Mouse (Mus musculus) intestine, postnatal 0 days (tissue): Measurements from ENCODE around the gene Gm609. TPM values are rescaled to one million over a fixed set of nuclear protein-coding genes. Genes with fewer than 3 reads are reported as not detected.

Experiments
- ATAC-seq: fragments of 200-750 bp; cut with Nextera tagmentation; 2 replicates; pipeline ENCODE4 v1.8.0; 2017; ENCODE audit warnings: mild to moderate bottlenecking, moderate TSS enrichment, moderate library complexity
- H3K27ac ChIP-seq: fragments of 300-500 bp; sonication (generic); 2 replicates; pipeline ENCODE4 v1.5.1; 2014; ENCODE audit warnings: mild to moderate bottlenecking, low read depth, low read length, moderate library complexity
- H3K27me3 ChIP-seq: fragments of 300-500 bp; sonication (generic); replicated peaks from 2 replicates; pipeline ENCODE4 v1.6.1; 2014; ENCODE audit warnings: low read length, mixed read lengths; ENCODE audit not compliant: control insufficient read depth, insufficient read depth
- H3K36me3 ChIP-seq: fragments of 300-500 bp; sonication (generic); 2 replicates; pipeline ENCODE4 v1.6.1; 2014; ENCODE audit warnings: mild to moderate bottlenecking, moderate library complexity; ENCODE audit not compliant: control insufficient read depth, insufficient read depth
- H3K4me1 ChIP-seq: fragments of 300-500 bp; sonication (generic); replicated peaks from 2 replicates; pipeline ENCODE4 v1.6.1; 2014; ENCODE audit warnings: antibody characterized with exemption, low read length, mixed read lengths; ENCODE audit not compliant: control insufficient read depth, insufficient read depth
- H3K4me2 ChIP-seq: fragments of 300-500 bp; sonication (generic); replicated peaks from 2 replicates; pipeline ENCODE4 v1.6.1; 2014; ENCODE audit warnings: low read depth, mild to moderate bottlenecking, moderate library complexity
- H3K4me3 ChIP-seq: fragments of 300-500 bp; sonication (generic); 2 replicates; pipeline ENCODE4 v1.5.1; 2014; ENCODE audit warnings: low read depth, low read length
- H3K9ac ChIP-seq: fragments of 300-500 bp; sonication (generic); 2 replicates; pipeline ENCODE4 v1.6.1; 2014; ENCODE audit warnings: mild to moderate bottlenecking, low read depth, low read length
- H3K9me3 ChIP-seq: fragments of 300-500 bp; sonication (generic); 2 replicates; pipeline ENCODE4 v1.6.1; 2016; ENCODE audit warnings: mixed run types; ENCODE audit not compliant: control insufficient read depth
- CTCF ChIP-seq: sonication (generic); IDR thresholded peaks from 2 replicates; pipeline ENCODE4 v1.5.1; 2016; ENCODE audit warnings: low read depth, mild to moderate bottlenecking, control low read depth, antibody characterized with exemption, moderate library complexity
- WGBS: fragments of 180-500 bp; shearing (Covaris S2); extraction: QIAGEN DNeasy Blood & Tissue Kit; methylation state at CpG from one replicate; pipeline ENCODE4 v1.1.7; 2014; 5-methylcytosine and 5-hydroxymethylcytosine counted together
- polyA plus RNA-seq: library from polyadenylated mRNA; unstranded; fragments of >200 nt; fragmentation: Nextera tagmentation; extraction: Ambion mirVana; gene quantifications from 2 replicates; pipeline ENCODE4 v1.2.1, GENCODE M21; 2015

The Gm609 gene
- polyA plus RNA-seq, 1 experiment from 2014 or later = 1.9 TPM

DNA sequence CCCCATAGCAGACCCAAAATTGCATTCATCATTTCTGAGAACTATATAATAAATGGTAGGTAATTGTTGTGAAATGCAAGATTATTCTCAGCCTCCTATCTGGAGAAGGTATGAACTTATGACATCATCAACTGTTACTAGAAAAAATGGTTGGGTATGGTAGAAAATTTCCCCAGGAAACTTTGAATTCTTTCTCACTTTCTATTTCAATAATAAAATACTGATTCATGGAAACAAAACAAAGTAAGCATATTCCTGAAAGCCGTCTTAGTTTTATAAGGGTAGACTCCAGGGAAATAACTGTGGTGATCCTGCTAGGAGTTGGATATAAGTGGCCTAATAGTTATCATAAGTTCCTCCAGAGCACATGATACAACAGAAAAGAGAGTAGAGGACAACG lies 103.7 kb downstream of the Gm609 start:
- no peak for ATAC-seq
- H3K9ac ChIP-seq = no peak overlapping the region
- H3K4me3 ChIP-seq = no peak overlapping the region
- H3K4me2 ChIP-seq = no peak overlapping the region
- 83% methylated on average over 2 of the region's 2 CpGs for WGBS
- no peak overlapping the region for H3K27ac ChIP-seq
- H3K36me3 ChIP-seq = 0 out of 2 replicates have a peak, but pooled peaks cover 5% of the 10 kb centered on the region
- H3K27me3 ChIP-seq = no peaks in the 10 kb centered on the region
- no peaks in the 10 kb centered on the region for H3K4me1 ChIP-seq
- no peak for TF ChIP-seq CTCF
- H3K9me3 ChIP-seq = no peaks in the 10 kb centered on the region

- Histone ChIP-seq H3K4me3 (no peak overlapping the region), H3K27me3 (no peaks in the 10 kb centered on the region), H3K36me3 (0 out of 2 replicates have a peak, but pooled peaks cover 5% of the 10 kb centered on the region), H3K27ac (no peak overlapping the region), H3K9me3 (no peaks in the 10 kb centered on the region), H3K4me2 (no peak overlapping the region), H3K4me1 (no peaks in the 10 kb centered on the region), H3K9ac (no peak overlapping the region)
- 82% methylated on average over 3 of the region's 3 CpGs for WGBS
- no peak for ATAC-seq
- no peak for TF ChIP-seq CTCF
Measured at GRCm38 (mm10) chr16:45381811-45382210, 111.0 kb downstream of the Gm609 start.

GRCm38 (mm10) chr16:45378959-45379358 lies 113.8 kb downstream of the Gm609 start:
- H3K4me1 ChIP-seq = no peaks in the 10 kb centered on the region
- no peak for ATAC-seq
- no peaks in the 10 kb centered on the region for H3K27me3 ChIP-seq
- no peaks in the 10 kb centered on the region for H3K9me3 ChIP-seq
- TF ChIP-seq CTCF = no peak
- 0 out of 2 replicates have a peak, but pooled peaks cover 5% of the 10 kb centered on the region for H3K36me3 ChIP-seq
- H3K27ac ChIP-seq = no peak overlapping the region
- no peak overlapping the region for H3K9ac ChIP-seq
- H3K4me2 ChIP-seq = no peak overlapping the region
- WGBS = 64% methylated on average over 3 of the region's 3 CpGs
- no peak overlapping the region for H3K4me3 ChIP-seq

GRCm38 (mm10) chr16:45378147-45378943 lies 114.4 kb downstream of the Gm609 start:
- no peak overlapping the region for H3K4me2 ChIP-seq
- H3K36me3 ChIP-seq = 0 out of 2 replicates have a peak, but pooled peaks cover 5% of the 10 kb centered on the region
- WGBS = 66% methylated on average over 5 of the region's 5 CpGs
- TF ChIP-seq CTCF = no peak
- no peak overlapping the region for H3K9ac ChIP-seq
- no peaks in the 10 kb centered on the region for H3K27me3 ChIP-seq
- H3K4me3 ChIP-seq = no peak overlapping the region
- no peaks in the 10 kb centered on the region for H3K4me1 ChIP-seq
- H3K9me3 ChIP-seq = no peaks in the 10 kb centered on the region
- ATAC-seq = peak; percentile 25; the same call in 1 of the 2 replicates
- H3K27ac ChIP-seq = no peak overlapping the region

GRCm38 (mm10) chr16:45377332-45377731 lies 115.4 kb downstream of the Gm609 start:
- ATAC-seq = no peak
- no peak for TF ChIP-seq CTCF
- WGBS = 79% methylated on average over 4 of the region's 4 CpGs
- Histone ChIP-seq H3K36me3 (no peaks in the 10 kb centered on the region), H3K27me3 (no peaks in the 10 kb centered on the region), H3K4me2 (no peak overlapping the region), H3K4me1 (no peaks in the 10 kb centered on the region), H3K4me3 (no peak overlapping the region), H3K9ac (no peak overlapping the region), H3K27ac (no peak overlapping the region), H3K9me3 (no peaks in the 10 kb centered on the region)

- Histone ChIP-seq H3K9ac (no peak overlapping the region), H3K9me3 (no peaks in the 10 kb centered on the region), H3K4me1 (no peaks in the 10 kb centered on the region), H3K27ac (no peak overlapping the region), H3K4me2 (no peak overlapping the region), H3K36me3 (no peaks in the 10 kb centered on the region), H3K27me3 (no peaks in the 10 kb centered on the region), H3K4me3 (no peak overlapping the region)
- TF ChIP-seq CTCF = no peak
- 50% methylated on average over 2 of the region's 2 CpGs for WGBS
- no peak for ATAC-seq
Measured at GRCm38 (mm10) chr16:45376812-45377211, 116.0 kb downstream of the Gm609 start.
